Mouse (Mus musculus): Measurements from ENCODE around the gene Rpl10l.

Rpl10l gene

DNA sequence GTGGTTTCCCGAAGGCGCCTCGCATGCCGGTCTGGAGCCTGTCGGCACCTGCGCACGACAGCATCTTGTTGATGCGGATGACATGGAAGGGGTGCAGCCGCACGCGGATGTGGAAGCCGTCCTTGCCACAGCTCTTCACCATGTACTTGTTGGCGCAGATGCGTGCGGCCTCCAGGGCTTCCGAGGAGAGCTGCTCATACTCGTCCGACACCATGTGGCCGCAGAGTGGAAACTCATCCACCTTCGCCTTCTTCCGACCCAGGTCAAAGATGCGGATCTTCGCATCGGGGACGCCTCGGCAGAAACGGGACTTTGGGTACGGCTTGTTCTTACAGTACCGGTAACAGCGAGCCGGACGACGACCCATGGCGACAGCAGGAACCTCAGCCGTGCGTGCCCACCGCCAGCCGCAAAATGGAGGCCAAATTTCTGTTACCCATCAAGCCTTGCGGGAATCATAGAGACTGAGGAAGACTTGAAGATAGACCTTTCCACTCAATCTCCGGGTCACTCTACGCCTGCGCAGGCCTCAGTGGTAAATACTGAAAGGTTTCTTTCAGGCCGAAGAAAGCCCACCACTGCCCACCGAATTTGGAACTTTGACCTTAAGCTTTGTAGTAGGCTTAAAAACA lies at the start of gene Rpl10l:
Gene Rpl10l (minus strand): TSS at position 411 of the 632 bp plus-strand sequence.
- DNase-seq (ENCODE audit: inconsistent ontology term), result no peak

DNA sequence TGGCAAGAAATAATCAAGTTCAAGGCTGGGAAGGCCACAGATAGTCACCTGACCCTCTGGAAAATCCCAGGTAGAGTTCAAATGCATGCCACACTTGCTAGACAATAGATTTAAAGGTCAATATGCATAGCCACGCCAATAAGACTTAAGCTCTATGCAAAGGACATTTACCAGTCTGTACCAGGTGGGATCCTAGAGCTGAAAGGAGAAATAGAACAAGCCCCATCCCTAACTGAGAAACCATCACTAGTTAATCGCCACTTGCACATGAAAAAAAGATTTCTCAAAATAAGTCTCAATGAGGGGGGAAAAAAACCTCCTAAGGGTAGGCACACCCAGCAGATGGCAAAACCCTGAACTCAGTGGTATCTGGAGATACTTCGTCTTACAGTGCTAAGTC lies 8.3 kb downstream of the Rpl10l start:
- DNase-seq (ENCODE audit: inconsistent ontology term), result no peak

DNA sequence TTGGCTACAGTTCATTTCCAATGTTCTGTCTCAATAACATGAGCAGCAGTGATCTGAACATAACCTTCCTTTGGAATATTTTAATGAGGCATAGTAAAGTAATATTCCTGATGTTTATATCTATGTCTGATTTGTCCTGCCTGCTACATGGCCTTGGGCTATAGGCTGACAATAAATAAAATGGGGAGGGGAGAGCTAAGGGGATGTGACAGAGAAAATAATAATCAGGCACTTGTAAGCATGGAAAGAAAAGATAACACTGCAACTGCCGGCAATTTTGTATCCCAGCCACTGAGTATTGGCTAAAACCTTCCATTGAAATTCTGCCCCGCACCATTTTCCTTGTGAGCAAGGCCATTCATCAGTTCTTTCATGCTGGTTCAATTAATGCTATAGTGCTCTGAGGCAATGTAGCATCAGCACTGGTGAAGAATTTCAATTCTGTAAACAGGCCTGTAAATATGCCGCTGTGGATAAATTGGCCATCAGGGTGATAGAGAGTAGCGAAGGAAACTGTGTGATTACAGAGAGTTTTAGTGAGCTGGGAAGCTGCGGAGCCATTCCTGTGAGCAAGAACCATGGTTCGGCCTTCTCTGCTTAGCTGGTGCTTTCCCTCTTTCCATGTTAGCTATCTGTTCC lies 38.6 kb downstream of the Rpl10l start:
- DNase-seq (ENCODE audit: inconsistent ontology term), result no peak

DNA sequence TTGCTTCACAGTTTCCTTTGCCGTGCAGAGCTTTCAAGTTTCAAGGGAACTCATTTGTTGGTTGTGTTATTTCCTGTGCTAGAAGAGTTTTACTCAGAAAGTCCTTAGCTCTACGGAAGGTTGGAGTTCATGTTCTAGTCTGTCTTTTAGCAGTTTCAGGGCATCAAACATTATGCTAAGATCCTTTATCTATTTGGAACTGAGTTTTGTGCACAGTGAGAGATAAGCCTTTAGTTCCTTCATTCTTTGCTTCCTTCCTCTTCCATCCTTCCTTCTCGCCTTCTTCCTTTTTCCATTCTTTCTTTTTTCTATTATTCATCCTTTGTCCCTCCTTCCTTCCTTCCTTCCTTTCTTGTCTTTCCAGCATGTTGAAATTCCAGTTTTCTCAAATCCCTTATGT lies 50.0 kb downstream of the Rpl10l start:
- DNase-seq (ENCODE audit: inconsistent ontology term), result no peak

Measured in Muller cell, postnatal 12 days (primary cell).